Mouse (Mus musculus): ENCODE results near the gene Pck1. TPM values are rescaled to one million over a fixed set of nuclear protein-coding genes. Genes with fewer than 3 reads are reported as not detected.
"Not testable (repeated sequence)": the region's sequence is repeated elsewhere in the genome, so short reads cannot be mapped to it uniquely, and the experiment has no call there.

Gene Pck1
- polyA plus RNA-seq, 1 experiment, result not detected

- no peaks in the 10 kb centered on the region for H3K79me3 ChIP-seq (ENCODE audit: low read depth)
- peaks cover 21% of the 10 kb centered on the region for H3K27me3 ChIP-seq (ENCODE audit: control insufficient read depth, insufficient read depth, insufficient read length)
- H3K79me2 ChIP-seq (ENCODE audit: control insufficient read depth, insufficient read depth), result no peaks in the 10 kb centered on the region
- H3ac ChIP-seq (ENCODE audit: control insufficient read depth, insufficient read length, low read depth), result no peak overlapping the region
- TF ChIP-seq FOSL1 (IDR thresholded peaks at IDR 0.05; ENCODE audit: insufficient read depth, low read length, poor library complexity, severe bottlenecking), result no peak
- TF ChIP-seq CEBPB (IDR thresholded peaks at IDR 0.05; ENCODE audit: low read depth), result no peak
- TF ChIP-seq MAX (IDR thresholded peaks at IDR 0.05), result no peak
- TF ChIP-seq CTCF (IDR thresholded peaks at IDR 0.05; ENCODE audit: control insufficient read depth, insufficient read depth, insufficient read length), result no peak
- no peak for TF ChIP-seq MYOD1 (IDR thresholded peaks at IDR 0.05; ENCODE audit: control insufficient read depth, insufficient read length, low read depth)
- no peak for TF ChIP-seq USF1 (IDR thresholded peaks at IDR 0.05; ENCODE audit: low read depth)
- TF ChIP-seq MYOG (IDR thresholded peaks at IDR 0.05; ENCODE audit: control insufficient read depth, extremely low read depth, insufficient read length), result no peak
- no peaks in the 10 kb centered on the region for H3K36me3 ChIP-seq (ENCODE audit: control insufficient read depth, insufficient read depth)
- H3K4me3 ChIP-seq (ENCODE audit: insufficient read depth, poor library complexity, severe bottlenecking), result no peak overlapping the region
These were observed 42.3 kb upstream of the Pck1 start for GRCm38 (mm10) chr2:173110571-173110970.

GRCm38 (mm10) chr2:173113796-173114195 lies 39.1 kb upstream of the Pck1 start:
- H3K4me3 ChIP-seq (ENCODE audit: insufficient read depth, poor library complexity, severe bottlenecking); H3K27me3 ChIP-seq (ENCODE audit: control insufficient read depth, insufficient read depth, insufficient read length); H3ac ChIP-seq (ENCODE audit: control insufficient read depth, insufficient read length, low read depth); H3K79me3 ChIP-seq (ENCODE audit: low read depth); H3K36me3 ChIP-seq (ENCODE audit: control insufficient read depth, insufficient read depth); H3K79me2 ChIP-seq (ENCODE audit: control insufficient read depth, insufficient read depth): not testable (repeated sequence)

DNA sequence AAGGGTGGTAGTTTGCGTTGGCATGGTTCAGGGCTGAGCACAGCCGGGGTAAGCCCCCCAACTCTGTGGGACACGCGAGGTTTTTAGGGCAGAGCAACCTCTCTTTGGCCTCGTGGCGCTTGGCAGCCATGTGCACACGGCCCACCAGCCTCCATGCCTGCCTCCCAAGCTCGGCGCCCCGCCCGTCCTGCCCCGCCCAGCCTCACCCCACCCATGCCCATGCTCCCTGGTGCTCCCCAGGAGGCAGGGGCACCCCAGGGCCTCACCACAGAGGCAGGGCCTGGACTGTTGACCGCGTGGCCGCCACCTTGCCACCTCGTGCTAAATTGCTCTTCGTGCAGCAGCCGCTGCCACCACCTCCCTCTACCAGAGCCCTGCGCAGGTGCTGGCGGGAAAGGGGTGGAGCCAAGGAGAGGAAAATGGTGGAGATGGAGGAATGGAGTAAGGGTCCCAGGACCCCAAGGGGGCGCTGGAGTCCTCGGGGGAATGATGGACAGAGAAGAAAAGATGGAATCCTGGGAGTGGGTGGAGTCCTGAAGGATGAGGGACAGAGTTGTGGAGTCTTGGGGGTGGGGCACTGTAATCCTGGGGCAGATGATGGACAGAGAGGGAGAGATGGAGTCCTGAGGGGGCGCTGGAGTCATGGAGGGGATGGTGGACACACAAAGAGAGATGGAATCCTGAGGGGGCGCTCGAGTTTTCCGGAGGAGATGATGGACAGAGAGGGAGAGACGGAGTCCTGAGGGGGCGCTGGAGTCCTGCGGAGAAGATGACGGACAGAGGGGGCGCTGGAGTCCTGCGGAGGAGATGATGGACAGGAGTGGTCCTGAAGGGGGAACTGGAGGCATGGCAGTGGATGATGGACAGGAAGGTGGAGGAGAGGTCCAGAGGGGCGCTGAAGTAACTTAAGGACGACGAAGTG lies 33.6 kb upstream of the Pck1 start, which contains the start of gene Ctcfl:
Gene Ctcfl (minus strand): TSS at position 503 of the 922 bp plus-strand sequence.
- Histone ChIP-seq H3ac (ENCODE audit: control insufficient read depth, insufficient read length, low read depth) (no peak within 1 kb of the TSS), H3K79me3 (ENCODE audit: low read depth) (no peaks in the 10 kb centered on the region), H3K79me2 (ENCODE audit: control insufficient read depth, insufficient read depth) (no peaks in the 10 kb centered on the region), H3K27me3 (ENCODE audit: control insufficient read depth, insufficient read depth, insufficient read length) (no peaks in the 10 kb centered on the region), H3K36me3 (ENCODE audit: control insufficient read depth, insufficient read depth) (no peaks in the 10 kb centered on the region), H3K4me3 (ENCODE audit: insufficient read depth, poor library complexity, severe bottlenecking) (no peak within 1 kb of the TSS)
- TF ChIP-seq USF1 (IDR thresholded peaks at IDR 0.05; ENCODE audit: low read depth) (no peak), MAX (IDR thresholded peaks at IDR 0.05) (no peak), CTCF (IDR thresholded peaks at IDR 0.05; ENCODE audit: control insufficient read depth, insufficient read depth, insufficient read length) (no peak)

DNA sequence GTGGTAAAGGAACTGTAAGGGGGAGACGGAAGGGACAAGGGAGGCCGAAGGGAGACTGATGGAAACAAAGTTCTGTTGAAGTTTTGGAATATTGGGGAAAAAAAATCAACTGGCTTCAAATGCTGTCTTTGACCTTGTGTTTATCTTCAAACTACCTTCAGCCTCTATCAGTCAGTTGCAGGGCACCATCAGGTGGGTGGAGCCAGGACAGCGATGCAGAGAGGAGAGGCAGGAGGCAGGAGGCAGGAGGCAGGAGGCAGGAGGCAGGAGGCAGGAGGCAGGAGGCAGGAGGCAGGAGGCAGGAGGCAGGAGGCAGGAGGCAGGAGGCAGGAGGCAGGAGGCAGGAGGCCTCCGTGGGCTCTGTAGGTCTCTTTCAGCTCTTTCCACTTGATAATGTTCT lies 32.7 kb upstream of the Pck1 start:
- not testable (repeated sequence) for H3K79me3 ChIP-seq (ENCODE audit: low read depth); H3ac ChIP-seq (ENCODE audit: control insufficient read depth, insufficient read length, low read depth); H3K36me3 ChIP-seq (ENCODE audit: control insufficient read depth, insufficient read depth); H3K4me3 ChIP-seq (ENCODE audit: insufficient read depth, poor library complexity, severe bottlenecking); H3K27me3 ChIP-seq (ENCODE audit: control insufficient read depth, insufficient read depth, insufficient read length); H3K79me2 ChIP-seq (ENCODE audit: control insufficient read depth, insufficient read depth)

DNA sequence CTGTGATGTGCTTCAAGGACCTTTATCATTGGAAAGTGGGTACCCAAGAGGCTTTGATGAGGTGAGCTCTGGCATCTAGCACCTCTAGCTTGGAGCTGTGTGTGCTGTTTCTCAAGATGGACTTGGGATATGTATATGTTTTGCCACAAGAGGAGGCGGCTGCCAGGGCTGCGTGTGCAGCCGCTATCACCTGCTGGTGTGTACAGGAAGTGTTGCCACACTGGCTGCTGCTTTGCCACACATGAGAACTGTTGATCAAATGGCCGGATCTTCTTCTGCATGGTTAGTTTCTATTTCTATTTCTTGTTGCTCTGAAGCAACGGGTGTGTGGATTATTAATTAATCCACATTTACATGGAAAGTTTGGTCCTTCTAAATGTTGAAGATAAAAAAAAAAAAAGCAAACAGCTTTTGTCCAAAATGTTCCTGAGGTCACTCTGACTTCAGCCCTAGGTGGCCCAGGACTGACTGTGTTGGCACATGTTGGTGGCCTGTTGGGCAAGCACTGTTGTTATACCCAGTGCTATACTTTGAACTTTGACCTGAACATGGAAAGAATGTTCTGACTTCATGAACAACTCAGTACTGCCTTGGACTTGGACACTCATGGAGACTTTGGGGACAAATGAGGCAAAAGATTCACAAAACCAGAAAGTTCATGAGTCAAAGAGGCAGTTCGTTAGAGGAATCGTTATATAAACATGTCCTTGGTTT lies 28.7 kb upstream of the Pck1 start:
- Histone ChIP-seq H3K27me3 (ENCODE audit: control insufficient read depth, insufficient read depth, insufficient read length) (peaks cover 3% of the 10 kb centered on the region), H3K79me3 (ENCODE audit: low read depth) (no peaks in the 10 kb centered on the region), H3ac (ENCODE audit: control insufficient read depth, insufficient read length, low read depth) (no peak overlapping the region), H3K4me3 (ENCODE audit: insufficient read depth, poor library complexity, severe bottlenecking) (no peak overlapping the region), H3K79me2 (ENCODE audit: control insufficient read depth, insufficient read depth) (no peaks in the 10 kb centered on the region), H3K36me3 (ENCODE audit: control insufficient read depth, insufficient read depth) (no peaks in the 10 kb centered on the region)
- TF ChIP-seq USF1 (IDR thresholded peaks at IDR 0.05; ENCODE audit: low read depth) (no peak), CEBPB (IDR thresholded peaks at IDR 0.05; ENCODE audit: low read depth) (no peak), MYOD1 (IDR thresholded peaks at IDR 0.05; ENCODE audit: control insufficient read depth, insufficient read length, low read depth) (no peak)

DNA sequence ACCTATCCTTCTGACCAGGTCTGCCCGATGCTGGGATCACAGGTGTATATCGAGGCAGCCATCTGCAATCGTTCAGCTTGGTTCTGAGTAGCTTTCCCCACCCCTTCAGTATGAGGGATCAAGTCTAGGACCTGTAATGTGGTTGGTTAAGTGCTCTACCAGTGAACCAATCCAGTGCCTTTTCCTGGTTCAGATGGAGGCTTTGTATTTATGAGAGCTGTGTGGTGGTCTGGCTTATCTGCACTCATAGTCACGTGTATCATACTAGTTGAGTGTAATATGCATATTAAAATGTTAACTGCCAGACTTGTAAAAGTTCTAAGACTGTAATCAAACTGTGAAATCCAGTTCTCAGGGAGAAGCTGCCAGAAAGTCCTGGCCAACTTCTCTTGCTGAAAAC lies 26.5 kb upstream of the Pck1 start:
- Histone ChIP-seq H3K79me2 (ENCODE audit: control insufficient read depth, insufficient read depth) (no peaks in the 10 kb centered on the region), H3ac (ENCODE audit: control insufficient read depth, insufficient read length, low read depth) (no peak overlapping the region), H3K27me3 (ENCODE audit: control insufficient read depth, insufficient read depth, insufficient read length) (peaks cover 3% of the 10 kb centered on the region), H3K4me3 (ENCODE audit: insufficient read depth, poor library complexity, severe bottlenecking) (no peak overlapping the region), H3K79me3 (ENCODE audit: low read depth) (no peaks in the 10 kb centered on the region), H3K36me3 (ENCODE audit: control insufficient read depth, insufficient read depth) (no peaks in the 10 kb centered on the region)
- TF ChIP-seq MAX (IDR thresholded peaks at IDR 0.05) (no peak), USF1 (IDR thresholded peaks at IDR 0.05; ENCODE audit: low read depth) (no peak)
